Mouse (Mus musculus): Measurements from ENCODE around the gene Herc4.

DNA sequence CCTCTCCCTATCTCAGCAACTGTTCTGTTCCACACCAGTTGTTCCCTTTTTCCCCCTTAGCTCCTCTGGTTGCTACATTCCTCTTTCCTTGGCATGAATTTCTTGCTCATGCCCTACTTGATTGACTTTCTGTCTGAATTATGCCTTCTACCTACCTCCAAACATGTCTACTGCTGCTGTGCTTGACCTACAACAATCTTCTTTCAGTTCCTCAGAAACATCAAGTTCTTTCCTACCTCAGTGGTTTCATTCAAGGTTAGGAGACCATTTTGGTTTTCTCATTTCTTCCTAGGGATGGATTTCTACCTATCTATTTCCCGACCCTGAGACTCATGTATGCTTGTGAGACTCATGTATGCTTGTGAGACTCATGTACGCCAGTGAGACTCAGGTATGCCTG, 3.8 kb upstream of the Herc4 start:
- TF ChIP-seq POLR2A (IDR thresholded peaks at IDR 0.05; ENCODE audit: low read depth, low read length) (no peak), CTCF (IDR thresholded peaks at IDR 0.05; ENCODE audit: extremely low read depth, insufficient read length, insufficient replicate concordance, low read depth, low read length) (no peak)

Measured in small intestine, adult 2 months (tissue).